Mouse (Mus musculus) MEL (cell line): Measurements from ENCODE around the gene Gns. TPM values are rescaled to one million over a fixed set of nuclear protein-coding genes. Genes with fewer than 3 reads are reported as not detected.
A peak's percentile ranks its signal among the peaks of the same experiment; 100 is the strongest.

ENCODE experiments used
- DNase-seq: peaks from one replicate; pipeline ENCODE4 v3.0.0; 2011; ENCODE audit warnings: low read depth, low spot score
- H3K27ac ChIP-seq: 2 replicates; pipeline ENCODE4 v1.5.1; 2012; ENCODE audit warnings: low read depth, mild to moderate bottlenecking, control low read depth, low read length, moderate library complexity; ENCODE audit not compliant: control insufficient read depth
- H3K27me3 ChIP-seq, 2 experiments: fragments of 150-350 bp in 1 of 2; sonication (generic) in 1 of 2; 2 replicates each; pipeline ENCODE4 v1.6.1; 2012; ENCODE audit warnings: low read length in 2 of 2, mild to moderate bottlenecking in 2 of 2, improper control_type of control experiment in 1 of 2, moderate library complexity in 1 of 2; ENCODE audit not compliant: insufficient read depth in 2 of 2, control insufficient read depth in 1 of 2
- H3K36me3 ChIP-seq, 2 experiments: 2 replicates each; pipeline ENCODE4 v1.6.1; 2012 to 2014; ENCODE audit warnings: low read length in 2 of 2, improper control_type of control experiment in 1 of 2, inconsistent platforms in 1 of 2, mild to moderate bottlenecking in 1 of 2; ENCODE audit not compliant: insufficient read depth in 2 of 2, control insufficient read depth in 1 of 2
- H3K4me1 ChIP-seq, 2 experiments: fragments of 150-350 bp in 1 of 2; sonication (generic) in 1 of 2; 2 replicates each; pipeline ENCODE4 v1.6.1; 2012; ENCODE audit warnings: low read length in 2 of 2, improper control_type of control experiment in 1 of 2, mild to moderate bottlenecking in 1 of 2; ENCODE audit not compliant: insufficient read depth in 2 of 2, control insufficient read depth in 1 of 2
- H3K4me3 ChIP-seq, 2 experiments: fragments of 150-350 bp in 1 of 2; sonication (generic) in 1 of 2; 2 replicates each; pipeline ENCODE4 v1.5.1; 2012; ENCODE audit warnings: low read depth in 2 of 2, low read length in 2 of 2, mild to moderate bottlenecking in 2 of 2, moderate library complexity in 2 of 2, control low read depth in 1 of 2, improper control_type of control experiment in 1 of 2; ENCODE audit not compliant: control insufficient read depth in 1 of 2, insufficient read depth in 1 of 2
- H3K79me2 ChIP-seq: 2 replicates; pipeline ENCODE4 v1.6.1; 2012; ENCODE audit warnings: mild to moderate bottlenecking, low read length, moderate library complexity; ENCODE audit not compliant: control insufficient read depth, poor library complexity, insufficient read depth
- H3K9ac ChIP-seq: 2 replicates; pipeline ENCODE4 v1.6.1; 2012; ENCODE audit warnings: low read depth, mild to moderate bottlenecking, control low read depth, low read length, moderate library complexity; ENCODE audit not compliant: control insufficient read depth, poor library complexity, severe bottlenecking
- H3K9me3 ChIP-seq: fragments of 150-350 bp; sonication (generic); replicated peaks from 2 replicates; pipeline ENCODE4 v1.6.1; 2012; ENCODE audit warnings: mild to moderate bottlenecking, low read length, improper control_type of control experiment, moderate library complexity; ENCODE audit not compliant: insufficient read depth
- BHLHE40 ChIP-seq: IDR thresholded peaks from 2 replicates; pipeline ENCODE4 v1.6.1; 2012; ENCODE audit warnings: low read depth, mild to moderate bottlenecking, inconsistent platforms, low read length, improper control_type of control experiment, borderline replicate concordance
- CHD1 ChIP-seq: IDR thresholded peaks from 2 replicates; pipeline ENCODE4 v1.6.1; 2012; ENCODE audit warnings: low read depth, mild to moderate bottlenecking, inconsistent platforms, low read length, improper control_type of control experiment
- CTCF ChIP-seq, 3 experiments: IDR thresholded peaks in 2 of 3; conservative IDR thresholded peaks in 1 of 3; 2 replicates each; pipeline ENCODE4 v1.5.1; 2011 to 2012; ENCODE audit warnings: low read length in 3 of 3, low read depth in 2 of 3, mild to moderate bottlenecking in 2 of 3, improper control_type of control experiment in 1 of 3, inconsistent platforms in 1 of 3, mixed read lengths in 1 of 3, moderate library complexity in 1 of 3; ENCODE audit not compliant: control insufficient read depth in 1 of 3, insufficient read depth in 1 of 3, poor library complexity in 1 of 3, severe bottlenecking in 1 of 3
- E2F4 ChIP-seq: IDR thresholded peaks from 2 replicates; pipeline ENCODE4 v1.6.1; 2011; ENCODE audit warnings: low read depth, low read length, improper control_type of control experiment, borderline replicate concordance
- ELF1 ChIP-seq: IDR thresholded peaks from 2 replicates; pipeline ENCODE4 v1.6.1; 2014; ENCODE audit warnings: low read depth, mild to moderate bottlenecking, inconsistent platforms, low read length, improper control_type of control experiment, moderate library complexity
- ETS1 ChIP-seq: IDR thresholded peaks from 2 replicates; pipeline ENCODE4 v1.6.1; 2012; ENCODE audit warnings: low read depth, mild to moderate bottlenecking, inconsistent platforms, low read length, improper control_type of control experiment, moderate library complexity
- GABPA ChIP-seq: IDR thresholded peaks from 2 replicates; pipeline ENCODE4 v1.6.1; 2012; ENCODE audit warnings: low read depth, mild to moderate bottlenecking, inconsistent platforms, low read length, improper control_type of control experiment, moderate library complexity
- GATA1 ChIP-seq: IDR thresholded peaks from 2 replicates; pipeline ENCODE4 v1.6.1; 2011; ENCODE audit warnings: low read depth, low read length, improper control_type of control experiment
- HCFC1 ChIP-seq: IDR thresholded peaks from 2 replicates; pipeline ENCODE4 v1.6.1; 2012; ENCODE audit warnings: low read depth, mild to moderate bottlenecking, inconsistent platforms, low read length, improper control_type of control experiment, moderate library complexity
- JUND ChIP-seq: IDR thresholded peaks from 2 replicates; pipeline ENCODE4 v1.6.1; 2011; ENCODE audit warnings: low read depth, mild to moderate bottlenecking, improper control_type of control experiment, low read length
- MEF2A ChIP-seq: IDR thresholded peaks from 2 replicates; pipeline ENCODE4 v1.6.1; 2014; ENCODE audit warnings: low read depth, mild to moderate bottlenecking, inconsistent platforms, low read length, improper control_type of control experiment; ENCODE audit not compliant: poor library complexity, insufficient replicate concordance, severe bottlenecking; ENCODE audit errors: extremely low read depth
- MYC ChIP-seq: IDR thresholded peaks from 2 replicates; pipeline ENCODE4 v1.6.1; 2011; ENCODE audit warnings: low read depth, mild to moderate bottlenecking, low read length, improper control_type of control experiment, moderate library complexity
- NELFE ChIP-seq: IDR thresholded peaks from 2 replicates; pipeline ENCODE4 v1.6.1; 2011; ENCODE audit warnings: low read depth, low read length, improper control_type of control experiment
- NRF1 ChIP-seq: IDR thresholded peaks from 2 replicates; pipeline ENCODE4 v1.6.1; 2014; ENCODE audit warnings: low read depth, mild to moderate bottlenecking, inconsistent platforms, low read length, improper control_type of control experiment, moderate library complexity; ENCODE audit not compliant: poor library complexity, insufficient read depth, severe bottlenecking
- POLR2AphosphoS2 ChIP-seq: IDR thresholded peaks from 2 replicates; pipeline ENCODE4 v1.6.1; 2011; ENCODE audit warnings: low read length, improper control_type of control experiment
- SIN3A ChIP-seq: IDR thresholded peaks from 2 replicates; pipeline ENCODE4 v1.6.1; 2012; ENCODE audit warnings: low read length, improper control_type of control experiment, inconsistent platforms
- SMC3 ChIP-seq: IDR thresholded peaks from 2 replicates; pipeline ENCODE4 v1.6.1; 2011; ENCODE audit warnings: low read depth, low read length, improper control_type of control experiment
- TAL1 ChIP-seq: IDR thresholded peaks from 2 replicates; pipeline ENCODE4 v1.6.1; 2012; ENCODE audit warnings: mild to moderate bottlenecking, inconsistent platforms, low read length, moderate library complexity, mixed read lengths
- UBTF ChIP-seq: IDR thresholded peaks from 2 replicates; pipeline ENCODE4 v1.6.1; 2012; ENCODE audit warnings: low read depth, mild to moderate bottlenecking, inconsistent platforms, low read length, improper control_type of control experiment, moderate library complexity, borderline replicate concordance; ENCODE audit not compliant: insufficient read depth
- USF1 ChIP-seq: IDR thresholded peaks from 2 replicates; pipeline ENCODE4 v1.6.1; 2014; ENCODE audit warnings: low read depth, mild to moderate bottlenecking, inconsistent platforms, low read length, improper control_type of control experiment, moderate library complexity
- USF2 ChIP-seq, 2 experiments: IDR thresholded peaks; 2 replicates each; pipeline ENCODE4 v1.6.1; 2011 to 2012; ENCODE audit warnings: improper control_type of control experiment in 2 of 2, low read length in 2 of 2, borderline replicate concordance in 1 of 2, inconsistent platforms in 1 of 2, low read depth in 1 of 2, mild to moderate bottlenecking in 1 of 2; ENCODE audit not compliant: insufficient read depth in 1 of 2
- ZC3H11A ChIP-seq: IDR thresholded peaks from 2 replicates; pipeline ENCODE4 v1.6.1; 2012; ENCODE audit warnings: low read depth, mild to moderate bottlenecking, inconsistent platforms, low read length, improper control_type of control experiment
- ZKSCAN1 ChIP-seq: IDR thresholded peaks from 2 replicates; pipeline ENCODE4 v1.6.1; 2012; ENCODE audit warnings: low read depth, mild to moderate bottlenecking, inconsistent platforms, low read length, improper control_type of control experiment, moderate library complexity
- ZMIZ1 ChIP-seq: IDR thresholded peaks from 2 replicates; pipeline ENCODE4 v1.6.1; 2012; ENCODE audit warnings: low read depth, mild to moderate bottlenecking, inconsistent platforms, low read length, improper control_type of control experiment, moderate library complexity
- polyA plus RNA-seq, 2 experiments: library from polyadenylated mRNA; stranded (reverse) in 1 of 2; unstranded in 1 of 2; fragments of >175 nt in 1 of 2; fragments of >200 nt in 1 of 2; gene quantifications; 2 replicates each; pipeline versions ENCODE4 v1.2.1 to v1.2.4; 2012; ENCODE audit warnings: low replicate concordance in 2 of 2, low read depth in 1 of 2; ENCODE audit not compliant: insufficient read length in 2 of 2, insufficient read depth in 1 of 2, missing spikeins in 1 of 2
- total RNA-seq: library from RNA; depleted of rRNA; stranded (reverse); fragments of 300-350 nt; gene quantifications from 2 replicates; pipeline ENCODE4 v1.2.3, GENCODE M21; 2012

Gene Gns
- total and polyA plus RNA-seq, 3 experiments = 33.1 to 33.6 TPM; not detected in 1

DNA sequence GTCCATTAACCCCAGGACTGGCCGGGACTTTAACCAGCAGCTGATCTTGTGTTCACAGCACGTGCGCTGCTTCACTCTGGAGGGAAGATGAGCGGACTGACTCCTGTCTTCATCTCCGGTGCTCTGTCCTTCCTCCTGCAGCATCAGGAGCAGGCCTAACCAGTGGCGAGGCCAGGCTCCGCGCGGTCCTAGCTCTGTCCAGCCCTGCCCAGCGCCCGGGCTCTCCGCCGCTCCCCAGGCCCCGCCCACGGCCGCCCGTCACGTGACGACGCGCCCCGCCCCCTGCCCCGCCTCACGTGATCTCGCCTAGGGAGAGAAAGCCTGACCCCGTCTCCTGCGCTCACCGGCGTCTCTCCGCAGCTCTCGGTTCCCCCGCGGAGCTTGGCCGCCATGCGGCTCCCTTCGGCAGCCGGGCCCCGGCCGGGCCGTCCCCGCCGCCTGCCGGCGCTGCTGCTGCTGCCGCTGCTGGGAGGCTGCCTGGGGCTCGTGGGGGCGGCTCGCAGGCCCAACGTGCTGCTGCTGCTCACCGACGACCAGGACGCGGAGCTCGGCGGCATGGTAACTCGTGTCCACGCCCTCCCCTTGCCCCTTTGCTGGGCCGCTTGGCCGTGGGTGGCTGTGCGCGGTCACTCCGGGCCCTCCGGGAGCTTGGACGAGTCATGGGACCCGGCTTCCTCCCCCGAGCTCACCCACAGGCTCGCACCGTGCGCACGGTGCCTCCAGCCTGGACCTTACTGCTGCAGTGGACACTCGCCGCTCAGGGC, at the start of gene Gns (continued):
- TF ChIP-seq SMC3 = no peak
- TF ChIP-seq USF2 (IDR thresholded peaks at IDR 0.05; ENCODE audit: borderline replicate concordance in 1 of 2, insufficient read depth in 1 of 2, low read depth in 1 of 2, low read length in 2 of 2) = peak; percentile 93 to 98
- TF ChIP-seq NELFE = peak; percentile 68

DNA sequence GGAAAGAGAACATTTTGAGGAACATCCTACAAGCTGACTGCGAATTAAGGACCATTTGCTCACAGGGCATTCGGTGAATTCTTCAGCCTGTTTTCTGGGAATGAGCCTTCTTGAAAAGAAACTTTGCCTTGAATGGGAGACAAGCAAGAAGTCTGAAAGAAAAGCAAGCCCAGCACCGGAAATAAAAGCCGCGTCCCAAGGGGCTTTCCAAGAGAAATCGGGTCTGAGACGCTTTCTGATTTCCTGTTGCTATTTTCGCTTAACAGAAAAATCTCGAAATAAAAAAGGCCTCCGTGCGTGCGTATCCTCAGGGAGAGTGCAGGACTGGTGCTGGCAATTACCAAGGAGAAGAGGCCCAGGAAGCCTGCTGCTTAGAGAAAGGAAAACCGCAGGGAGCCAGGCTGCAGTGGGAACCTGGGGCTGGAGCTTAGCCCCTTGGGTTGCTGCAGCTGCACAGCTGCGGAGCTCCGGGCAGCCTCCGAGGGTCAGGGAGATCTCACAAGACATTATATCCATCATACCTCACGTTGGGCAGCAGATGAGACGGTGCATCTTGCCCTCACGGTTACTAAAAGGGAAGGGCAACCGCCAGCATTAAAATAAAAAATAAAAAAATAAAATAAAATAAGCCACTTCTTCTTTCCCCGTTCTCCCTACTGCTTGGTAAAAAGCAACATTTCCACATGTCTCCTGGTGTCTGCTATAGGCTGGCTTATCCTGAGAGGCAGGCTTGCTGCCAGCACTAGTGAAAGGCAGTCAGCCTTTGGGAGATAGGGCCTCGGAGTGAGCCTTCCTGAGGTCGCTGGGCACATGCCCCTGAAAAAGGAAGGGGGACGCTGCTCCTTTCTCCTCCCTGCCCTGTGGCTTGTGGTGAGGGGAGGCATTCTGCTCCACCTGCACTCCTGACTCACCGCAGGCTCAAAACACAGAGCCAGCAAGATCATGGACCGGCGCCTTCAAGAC, 49.3 kb upstream of the Gns start:
- Histone ChIP-seq H3K4me3 (no peak overlapping the region), H3K79me2 (no peaks in the 10 kb centered on the region), H3K9me3 (no peaks in the 10 kb centered on the region), H3K4me1 (no peaks in the 10 kb centered on the region), H3K36me3 (no peaks in the 10 kb centered on the region), H3K9ac (no peak overlapping the region), H3K27me3 (no peaks in the 10 kb centered on the region), H3K27ac (no peak overlapping the region)
- DNase-seq = no peak
- TF ChIP-seq UBTF (no peak), POLR2AphosphoS2 (no peak), JUND (no peak), CTCF (IDR thresholded peaks at IDR 0.05 in 2 of 3, conservative IDR thresholded peaks at IDR 0.05 in 1 of 3; ENCODE audit: control insufficient read depth in 1 of 3, insufficient read depth in 1 of 3, low read depth in 2 of 3, low read length in 3 of 3, poor library complexity in 1 of 3, severe bottlenecking in 1 of 3) (no peak), ZMIZ1 (no peak), ZC3H11A (no peak), CHD1 (no peak)
- TF ChIP-seq, all 39 proteins: peak for 0

DNA sequence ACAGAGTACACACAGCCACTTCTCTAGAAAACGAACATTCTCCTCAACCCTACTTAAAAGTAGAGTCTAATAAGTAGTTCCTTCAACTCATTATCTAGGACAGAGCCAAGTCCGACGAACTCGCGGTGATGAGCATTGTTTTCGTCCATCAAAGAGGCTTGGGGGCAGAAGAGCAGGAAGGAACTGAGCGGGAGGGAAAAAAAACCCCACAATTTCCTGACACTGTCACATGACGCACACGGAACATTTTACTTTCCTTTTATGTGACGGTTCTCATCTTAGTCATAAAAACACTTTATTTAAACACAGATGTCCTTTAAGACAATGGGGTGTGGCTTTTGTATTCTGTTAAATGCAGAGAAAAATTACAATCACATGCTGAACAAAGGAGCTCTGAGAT, 48.5 kb upstream of the Gns start:
- H3K4me3 ChIP-seq = no peak overlapping the region
- no peak overlapping the region for H3K9ac ChIP-seq
- TF ChIP-seq GABPA = no peak
- TF ChIP-seq MYC = no peak
- no peak for TF ChIP-seq JUND
- TF ChIP-seq SIN3A = no peak
- no peak for TF ChIP-seq GATA1
- no peak for TF ChIP-seq ZC3H11A
- TF ChIP-seq E2F4 = no peak
- no peak for TF ChIP-seq ZKSCAN1
- no peak for TF ChIP-seq NRF1
- no peak for TF ChIP-seq USF2 (IDR thresholded peaks at IDR 0.05; ENCODE audit: borderline replicate concordance in 1 of 2, insufficient read depth in 1 of 2, low read depth in 1 of 2, low read length in 2 of 2)
- TF ChIP-seq ELF1 = no peak
- no peak for TF ChIP-seq HCFC1
- TF ChIP-seq TAL1 = no peak
- no peak for TF ChIP-seq MEF2A
- TF ChIP-seq CTCF (IDR thresholded peaks at IDR 0.05 in 2 of 3, conservative IDR thresholded peaks at IDR 0.05 in 1 of 3; ENCODE audit: control insufficient read depth in 1 of 3, insufficient read depth in 1 of 3, low read depth in 2 of 3, low read length in 3 of 3, poor library complexity in 1 of 3, severe bottlenecking in 1 of 3) = no peak
- TF ChIP-seq ETS1 = no peak
- TF ChIP-seq NELFE = no peak
- TF ChIP-seq BHLHE40 = no peak
- no peak for TF ChIP-seq SMC3
- no peak for TF ChIP-seq USF1
- H3K36me3 ChIP-seq = no peaks in the 10 kb centered on the region
- no peaks in the 10 kb centered on the region for H3K9me3 ChIP-seq
- no peak overlapping the region for H3K27ac ChIP-seq
- DNase-seq = no peak
- no peaks in the 10 kb centered on the region for H3K79me2 ChIP-seq
- no peaks in the 10 kb centered on the region for H3K4me1 ChIP-seq
- H3K27me3 ChIP-seq = no peaks in the 10 kb centered on the region
